Mouse (Mus musculus) cortical plate, adult 2 months (tissue): ENCODE results near the gene Yme1l1.

Experiments
- CTCF ChIP-seq: fragments of 200-500 bp; IDR thresholded peaks from 2 replicates; pipeline ENCODE4 v1.5.1; 2011; ENCODE audit warnings: mild to moderate bottlenecking, control low read depth, low read length; ENCODE audit not compliant: insufficient read depth; ENCODE audit errors: extremely low read depth
- POLR2A ChIP-seq: fragments of 200-500 bp; IDR thresholded peaks from 2 replicates; pipeline ENCODE4 v1.6.1; 2011; ENCODE audit warnings: mild to moderate bottlenecking, low read length, control low read depth; ENCODE audit not compliant: insufficient read depth; ENCODE audit errors: extremely low read depth

GRCm38 (mm10) chr2:23194366-23194765, 38.2 kb downstream of the Yme1l1 start:
- TF ChIP-seq CTCF (no peak), POLR2A (no peak)
